Mouse (Mus musculus): ENCODE results near the gene Pgam2. TPM values are rescaled to one million over a fixed set of nuclear protein-coding genes. Genes with fewer than 3 reads are reported as not detected.

Gene Pgam2
- total RNA-seq, 2 experiments from 2014 or later = 3,227 to 4,326 TPM

- DNase-seq = no peak
- intact Hi-C loops (cut with DNase I) = loop anchor here (5.0 kb wide), 1 partner anchor 298 kb away; no protein-coding TSS in a partner anchor
These were observed 17.8 kb downstream of the Pgam2 start for GRCm38 (mm10) chr11:5785732-5786131.

- intact Hi-C loops (cut with DNase I) = loop anchor here (5.0 kb wide), 1 partner anchor 75 kb away; no protein-coding TSS in a partner anchor
- DNase-seq = no peak
These were observed 21.2 kb downstream of the Pgam2 start for GRCm38 (mm10) chr11:5782199-5782944.

- no peak for DNase-seq
- intact Hi-C loops (cut with DNase I) = loop anchor here (5.0 kb wide), 1 partner anchor 73 kb away; no protein-coding TSS in a partner anchor
These were observed 23.5 kb downstream of the Pgam2 start for GRCm38 (mm10) chr11:5780035-5780499.

- no peak for DNase-seq
- intact Hi-C loops (cut with DNase I) = no loop called here
These were observed 25.1 kb downstream of the Pgam2 start for GRCm38 (mm10) chr11:5778481-5778880.

GRCm38 (mm10) chr11:5766019-5766418, 37.5 kb downstream of the Pgam2 start:
- DNase-seq = no peak
- intact Hi-C loops (cut with DNase I) = no loop called here

GRCm38 (mm10) chr11:5762633-5762982, 40.9 kb downstream of the Pgam2 start:
- intact Hi-C loops (cut with DNase I) = no loop called here
- DNase-seq = no peak

- intact Hi-C loops (cut with DNase I) = no loop called here
- DNase-seq = peak; percentile 89 to 95
These were observed 41.5 kb downstream of the Pgam2 start, which contains the start of gene Urgcp for GRCm38 (mm10) chr11:5761820-5762632. Gene Urgcp (minus strand): TSS chr11:5762376.

GRCm38 (mm10) chr11:5753755-5754154, 49.8 kb downstream of the Pgam2 start:
- intact Hi-C loops (cut with DNase I) = no loop called here

More at GRCm38 (mm10) chr11:5753755-5754154, 49.8 kb downstream of the Pgam2 start:
- DNase-seq = no peak

Other genes with a start within 250 kb of the Pgam2 start
- not detected for gene Ankrd36, start 234.0 kb downstream of the Pgam2 start, total RNA-seq (2021)
- 10 to 100 TPM; 87.6 to 97.9 TPM for gene Mrps24, start 88.1 kb downstream of the Pgam2 start, total RNA-seq (2021)
- gene Urgcp, start 41.4 kb downstream of the Pgam2 start, total RNA-seq (2021) = 10 to 100 TPM; 39.1 to 40.1 TPM
- gene Dbnl, start 15.2 kb downstream of the Pgam2 start, total RNA-seq (2021) = 10 to 100 TPM; 10.7 to 11.2 TPM
- gene Polm, start 34.3 kb upstream of the Pgam2 start, total RNA-seq (2021) = 1 to 10 TPM; 1.9 to 2.3 TPM
- 10 to 100 TPM; 28.2 to 55.2 TPM for gene Aebp1, start 58.2 kb upstream of the Pgam2 start, total RNA-seq (2021)
- 10 to 100 TPM; 34.5 to 37.1 TPM for gene Pold2, start 74.6 kb upstream of the Pgam2 start, total RNA-seq (2021)
- gene Myl7, start 95.0 kb upstream of the Pgam2 start, total RNA-seq (2021) = not detected
- 10 to 100 TPM in 1 of 2 experiments, 1 to 10 TPM in 1; 5.1 to 10.1 TPM for gene Gck, start 146.3 kb upstream of the Pgam2 start, total RNA-seq (2021)
- gene Ykt6, start 152.0 kb upstream of the Pgam2 start, total RNA-seq (2021) = 10 to 100 TPM; 36.7 to 38.5 TPM

Measured in gastrocnemius, postnatal 36 days (tissue).